Mouse (Mus musculus) cerebellum, postnatal 10 days (tissue): Measurements from ENCODE around the gene Usp19.

Experiments used
- DNase-seq, 2 experiments: peaks; one replicate each; pipeline ENCODE4 v3.0.0; 2021; ENCODE audit warnings: mixed read lengths in 2 of 2

Gene Usp19

GRCm38 (mm10) chr9:108506901-108507300, 16.5 kb downstream of the Usp19 start:
- no peak for DNase-seq

GRCm38 (mm10) chr9:108507619-108508434, 17.4 kb downstream of the Usp19 start, which contains the start of gene Qars:
Gene Qars (plus strand): TSS chr9:108507706.
- DNase-seq = peak; percentile 96

- DNase-seq = no peak
Observed at GRCm38 (mm10) chr9:108508776-108509175, 18.4 kb downstream of the Usp19 start.

GRCm38 (mm10) chr9:108516380-108517251, 26.2 kb downstream of the Usp19 start, which contains the start of gene Qrich1:
Gene Qrich1 (plus strand): TSS chr9:108516806.
- peak; percentile 97 to 98 for DNase-seq

- peak; percentile 94 to 96 for DNase-seq
Observed at GRCm38 (mm10) chr9:108517253-108517930, 27.0 kb downstream of the Usp19 start.

GRCm38 (mm10) chr9:108517931-108518332, 27.5 kb downstream of the Usp19 start:
- no peak for DNase-seq

GRCm38 (mm10) chr9:108521604-108522003, 31.2 kb downstream of the Usp19 start:
- no peak for DNase-seq

- no peak for DNase-seq
Observed at GRCm38 (mm10) chr9:108523341-108523740, 32.9 kb downstream of the Usp19 start.

- no peak for DNase-seq
Observed at GRCm38 (mm10) chr9:108525400-108525799, 35.0 kb downstream of the Usp19 start.

- no peak for DNase-seq
Observed at GRCm38 (mm10) chr9:108530954-108531353, 40.6 kb downstream of the Usp19 start.

- no peak for DNase-seq
Observed at GRCm38 (mm10) chr9:108531496-108531895, 41.1 kb downstream of the Usp19 start.

- DNase-seq = no peak
Observed at GRCm38 (mm10) chr9:108540846-108541245, 50.4 kb downstream of the Usp19 start.

GRCm38 (mm10) chr9:108545986-108546385, 55.6 kb downstream of the Usp19 start:
- DNase-seq = no peak

GRCm38 (mm10) chr9:108546875-108547274, 56.5 kb downstream of the Usp19 start:
- DNase-seq = no peak
